13 mouse cellular contexts compared by ENCODE assay signal in the genomic region with DNA sequence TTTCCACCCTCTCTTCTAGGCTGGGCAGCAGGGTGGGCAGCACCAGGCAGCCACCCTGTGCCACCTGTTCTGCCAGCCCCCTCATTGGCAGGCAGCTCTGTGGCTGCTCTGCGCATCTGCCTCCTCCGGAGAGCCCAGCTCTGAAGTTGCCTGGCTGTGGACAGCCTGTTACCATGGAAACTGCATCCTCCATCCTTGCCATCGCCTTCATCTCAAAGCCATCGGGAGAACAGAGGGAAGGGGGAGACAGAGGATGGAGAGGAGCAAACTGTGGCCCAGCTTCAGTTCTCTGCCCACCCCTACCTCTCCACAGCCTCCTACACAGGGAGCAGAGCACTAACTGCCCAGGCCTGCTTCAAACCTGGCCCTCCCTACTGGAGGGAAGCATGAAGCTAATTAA. TPM values are rescaled to one million over a fixed set of nuclear protein-coding genes. Genes with fewer than 3 reads are reported as not detected.
DNase-seq lines count a peak whose midpoint lies in the region; ATAC-seq and TF ChIP-seq lines count a peak whose summit lies in the region.
"Had no signal": no experiment of that assay in that cellular context is flagged by ENCODE, and none has a peak within 500 bp of the region (broad histone marks: within the 10 kb centered on the region; RNA-seq: fewer than 3 reads in every experiment).

No protein-coding gene starts in this region.

- H3K4me3 ChIP-seq in forebrain, embryonic 12.5 days (replicated peaks) = no peak overlapping the region
- no peak overlapping the region for H3K4me3 ChIP-seq in forebrain, embryonic 11.5 days (ENCODE audit: low read depth, low read length)
- H3K4me3 ChIP-seq in hindbrain, embryonic 16.5 days (ENCODE audit: low read length) = no peak overlapping the region
- no peak overlapping the region for H3K4me3 ChIP-seq in lung, adult 2 months (replicated peaks; ENCODE audit: extremely low read depth, low read depth, low read length)
- H3K4me3 ChIP-seq: liver, embryonic 15.5 days; myocyte had no signal

- peak; percentile 76 for ATAC-seq in forebrain, embryonic 12.5 days (ENCODE audit: low FRiP score)
- no peak for ATAC-seq in forebrain, embryonic 11.5 days (replicated peaks; ENCODE audit: low FRiP score)
- peak; percentile 92 for ATAC-seq in hindbrain, embryonic 16.5 days

- intact Hi-C loops in left cerebral cortex, postnatal 4 days (cut with DNase I) = no loop called here

- H3K27me3 ChIP-seq in forebrain, embryonic 12.5 days = no peaks in the 10 kb centered on the region
- H3K27me3 ChIP-seq in forebrain, embryonic 11.5 days (ENCODE audit: control insufficient read depth, insufficient read depth, low read length) = no peaks in the 10 kb centered on the region
- H3K27me3 ChIP-seq in hindbrain, embryonic 16.5 days (replicated peaks; ENCODE audit: control insufficient read depth, insufficient read depth, low read length) = no peaks in the 10 kb centered on the region
- H3K27me3 ChIP-seq: liver, embryonic 15.5 days had no signal

- peak overlapping the region; percentile 67 for H3K27ac ChIP-seq in forebrain, embryonic 12.5 days
- no peak overlapping the region for H3K27ac ChIP-seq in forebrain, embryonic 11.5 days (ENCODE audit: low read depth, low read length)
- peak overlapping the region; percentile 40 for H3K27ac ChIP-seq in hindbrain, embryonic 16.5 days (ENCODE audit: low read depth, low read length)
- H3K27ac ChIP-seq: liver, embryonic 15.5 days had no signal

- H3K4me2 ChIP-seq in forebrain, embryonic 12.5 days = no peak overlapping the region
- H3K4me2 ChIP-seq in forebrain, embryonic 11.5 days (ENCODE audit: low read depth, low read length, severe bottlenecking) = no peak overlapping the region
- no peak overlapping the region for H3K4me2 ChIP-seq in hindbrain, embryonic 16.5 days (ENCODE audit: low read length)
- H3K4me2 ChIP-seq: liver, embryonic 15.5 days had no signal

- H3K4me1 ChIP-seq in forebrain, embryonic 12.5 days = peaks cover 23% of the 10 kb centered on the region
- H3K4me1 ChIP-seq in forebrain, embryonic 11.5 days (replicated peaks; ENCODE audit: control insufficient read depth, insufficient read depth, low read length) = no peaks in the 10 kb centered on the region
- H3K4me1 ChIP-seq in hindbrain, embryonic 16.5 days (ENCODE audit: control insufficient read depth, insufficient read depth, low read depth, low read length) = peaks cover 14% of the 10 kb centered on the region
- H3K4me1 ChIP-seq in lung, adult 2 months (ENCODE audit: control insufficient read depth, insufficient read depth, low read length) = no peaks in the 10 kb centered on the region
- H3K4me1 ChIP-seq: liver, embryonic 15.5 days had no signal

- TF ChIP-seq POLR2A in lung, adult 2 months (IDR thresholded peaks at IDR 0.05; ENCODE audit: borderline replicate concordance, extremely low read depth, low read depth, low read length) = no peak

- H3K9me3 ChIP-seq in forebrain, embryonic 12.5 days = no peaks in the 10 kb centered on the region
- no peaks in the 10 kb centered on the region for H3K9me3 ChIP-seq in forebrain, embryonic 11.5 days (ENCODE audit: control insufficient read depth, low read length)
- H3K9me3 ChIP-seq in hindbrain, embryonic 16.5 days (ENCODE audit: control insufficient read depth, low read length) = no peaks in the 10 kb centered on the region
- H3K9me3 ChIP-seq: liver, embryonic 15.5 days had no signal

- H3K9ac ChIP-seq in forebrain, embryonic 12.5 days = no peak overlapping the region
- H3K9ac ChIP-seq in forebrain, embryonic 11.5 days (ENCODE audit: low read length) = no peak overlapping the region
- H3K9ac ChIP-seq in hindbrain, embryonic 16.5 days (ENCODE audit: low read depth, low read length) = no peak overlapping the region; the same call in 1 of the 2 replicates
- H3K9ac ChIP-seq: liver, embryonic 15.5 days had no signal

- no peak for DNase-seq in forebrain, embryonic 11.5 days (ENCODE audit: low spot score)
- DNase-seq in left cerebral cortex, postnatal 4 days = peak; percentile 69
- DNase-seq in right cerebral cortex, postnatal 14 days = peak; percentile 56
- DNase-seq in kidney, postnatal 25 days = no peak
- DNase-seq in lung, postnatal 14 days = no peak
- DNase-seq in lung, adult 2 months = no peak
- DNase-seq: heart, postnatal 4 days; kidney, postnatal 36 days had no signal

- H3K36me3 ChIP-seq in forebrain, embryonic 12.5 days (replicated peaks) = peaks cover 12% of the 10 kb centered on the region
- H3K36me3 ChIP-seq in forebrain, embryonic 11.5 days (ENCODE audit: control insufficient read depth, insufficient read depth, low read length) = no peaks in the 10 kb centered on the region; the same call in 1 of the 2 replicates
- peaks cover 11% of the 10 kb centered on the region for H3K36me3 ChIP-seq in hindbrain, embryonic 16.5 days (ENCODE audit: control insufficient read depth, insufficient read depth, low read length)

- TF ChIP-seq CTCF in lung, adult 2 months (IDR thresholded peaks at IDR 0.05; ENCODE audit: insufficient read depth, low read length) = no peak

- 59% methylated on average over 4 of the region's 4 CpGs for WGBS in forebrain, embryonic 12.5 days
- WGBS in forebrain, embryonic 11.5 days = 72% methylated on average over 4 of the region's 4 CpGs
- 19% methylated on average over 4 of the region's 4 CpGs for WGBS in hindbrain, embryonic 16.5 days
- WGBS in lung, adult 2 months = 86% methylated on average over 4 of the region's 4 CpGs

RNA-seq across cellular contexts. Expression of gene Grm2, which starts 8.6 kb away (rescaled TPM):
- 3.4 and 5.7 TPM in 2 replicates for polyA plus RNA-seq in forebrain, embryonic 12.5 days (2016; fragmentation: Nextera tagmentation; extraction: Ambion mirVana)
- polyA plus RNA-seq in forebrain, embryonic 11.5 days (2014; fragmentation: Nextera tagmentation; extraction: Ambion mirVana) = 3.3 TPM in 2 replicates
- polyA plus RNA-seq in hindbrain, embryonic 16.5 days (2015; fragmentation: Nextera tagmentation; extraction: Ambion mirVana) = 11.3 and 12.3 TPM in 2 replicates
- 10 to 100 TPM; 43.6 to 48.3 TPM for total RNA-seq in left cerebral cortex, postnatal 4 days (2021)
- polyA plus RNA-seq in lung, adult 2 months (2012; rRNA removed) = not detected in 2 replicates
- total RNA-seq: gastrocnemius, postnatal 4 days; heart, postnatal 4 days had no signal
- polyA plus RNA-seq: liver, embryonic 15.5 days; myocyte had no signal

RNA-seq across cellular contexts. Expression of gene Tex264, which starts 21.3 kb away (rescaled TPM):
- polyA plus RNA-seq in forebrain, embryonic 12.5 days (2016; fragmentation: Nextera tagmentation; extraction: Ambion mirVana) = 24.9 and 30.4 TPM in 2 replicates
- polyA plus RNA-seq in forebrain, embryonic 11.5 days (2014; fragmentation: Nextera tagmentation; extraction: Ambion mirVana) = 29.2 and 31.9 TPM in 2 replicates
- 86.1 and 91.0 TPM in 2 replicates for polyA plus RNA-seq in hindbrain, embryonic 16.5 days (2015; fragmentation: Nextera tagmentation; extraction: Ambion mirVana)
- total RNA-seq in left cerebral cortex, postnatal 4 days (2021) = 10 to 100 TPM; 66.4 to 69.2 TPM
- polyA plus RNA-seq in lung, adult 2 months (2012; rRNA removed) = 103 and 108 TPM in 2 replicates

RNA-seq across cellular contexts. Expression of gene Iqcf6, which starts 38.1 kb away (rescaled TPM):
- polyA plus RNA-seq in forebrain, embryonic 12.5 days (2016; fragmentation: Nextera tagmentation; extraction: Ambion mirVana) = not detected in 2 replicates
- polyA plus RNA-seq in forebrain, embryonic 11.5 days (2014; fragmentation: Nextera tagmentation; extraction: Ambion mirVana) = not detected in 2 replicates
- polyA plus RNA-seq in hindbrain, embryonic 16.5 days (2015; fragmentation: Nextera tagmentation; extraction: Ambion mirVana) = not detected in 2 replicates
- total RNA-seq in left cerebral cortex, postnatal 4 days (2021) = not detected
- polyA plus RNA-seq in lung, adult 2 months (2012; rRNA removed) = not detected in 2 replicates
- total RNA-seq: gastrocnemius, postnatal 4 days; heart, postnatal 4 days had no signal
- polyA plus RNA-seq: liver, embryonic 15.5 days; myocyte had no signal

Comparison
In these comparisons a context has a peak if more than half of its experiments do, and no peak if none do; other contexts are left out.
1. DNase-seq: peak in left cerebral cortex, postnatal 4 days (single experiment) and right cerebral cortex, postnatal 14 days (single experiment); none in forebrain, embryonic 11.5 days (single experiment), kidney, postnatal 25 days (0 of 2), lung, postnatal 14 days (single experiment) and lung, adult 2 months (single experiment).